Mouse (Mus musculus): ENCODE results near the gene Ssr3. TPM values are rescaled to one million over a fixed set of nuclear protein-coding genes. Genes with fewer than 3 reads are reported as not detected.

Gene Ssr3
- polyA plus RNA-seq, 1 experiment from 2014 or later = 307 TPM

GRCm38 (mm10) chr3:65358841-65359240 lies 33.6 kb downstream of the Ssr3 start:
- Histone ChIP-seq H3K36me3 (ENCODE audit: insufficient read depth, low read length) (peaks cover 3% of the 10 kb centered on the region; the same call in 1 of the 2 replicates), H3K9ac (replicated peaks; ENCODE audit: low read length) (no peak overlapping the region), H3K4me1 (ENCODE audit: insufficient read depth, low read length) (0 out of 2 replicates have a peak, but pooled peaks cover 2% of the 10 kb centered on the region), H3K4me3 (ENCODE audit: low read length) (no peak overlapping the region), H3K4me2 (replicated peaks; ENCODE audit: low read depth, low read length) (no peak overlapping the region), H3K27me3 (ENCODE audit: insufficient read depth, low read length) (no peaks in the 10 kb centered on the region), H3K9me3 (ENCODE audit: low read length) (no peaks in the 10 kb centered on the region), H3K27ac (ENCODE audit: low read length) (no peak overlapping the region)
- WGBS = 81% methylated on average over 2 of the region's 2 CpGs
- no peak for ATAC-seq (ENCODE audit: low FRiP score, low TSS enrichment)

GRCm38 (mm10) chr3:65358275-65358674 lies 34.1 kb downstream of the Ssr3 start:
- Histone ChIP-seq H3K9ac (replicated peaks; ENCODE audit: low read length) (no peak overlapping the region), H3K27ac (ENCODE audit: low read length) (no peak overlapping the region), H3K9me3 (ENCODE audit: low read length) (no peaks in the 10 kb centered on the region), H3K4me2 (replicated peaks; ENCODE audit: low read depth, low read length) (no peak overlapping the region), H3K4me3 (ENCODE audit: low read length) (no peak overlapping the region), H3K4me1 (ENCODE audit: insufficient read depth, low read length) (0 out of 2 replicates have a peak, but pooled peaks cover 2% of the 10 kb centered on the region), H3K27me3 (ENCODE audit: insufficient read depth, low read length) (no peaks in the 10 kb centered on the region), H3K36me3 (ENCODE audit: insufficient read depth, low read length) (no peaks in the 10 kb centered on the region)
- 83% methylated on average over 2 of the region's 2 CpGs for WGBS
- no peak for ATAC-seq (ENCODE audit: low FRiP score, low TSS enrichment)

- Histone ChIP-seq H3K4me2 (replicated peaks; ENCODE audit: low read depth, low read length) (no peak overlapping the region), H3K4me3 (ENCODE audit: low read length) (no peak overlapping the region), H3K9ac (replicated peaks; ENCODE audit: low read length) (no peak overlapping the region), H3K27ac (ENCODE audit: low read length) (no peak overlapping the region), H3K27me3 (ENCODE audit: insufficient read depth, low read length) (no peaks in the 10 kb centered on the region), H3K9me3 (ENCODE audit: low read length) (no peaks in the 10 kb centered on the region), H3K4me1 (ENCODE audit: insufficient read depth, low read length) (0 out of 2 replicates have a peak, but pooled peaks cover 2% of the 10 kb centered on the region), H3K36me3 (ENCODE audit: insufficient read depth, low read length) (no peaks in the 10 kb centered on the region)
- 62% methylated on average over 6 of the region's 6 CpGs for WGBS
- ATAC-seq (ENCODE audit: low FRiP score, low TSS enrichment) = no peak
Observed at GRCm38 (mm10) chr3:65355479-65355878, 36.9 kb downstream of the Ssr3 start.

GRCm38 (mm10) chr3:65353263-65354037 lies 39.0 kb downstream of the Ssr3 start:
- no peak overlapping the region for H3K4me2 ChIP-seq (replicated peaks; ENCODE audit: low read depth, low read length)
- no peaks in the 10 kb centered on the region for H3K36me3 ChIP-seq (ENCODE audit: insufficient read depth, low read length)
- H3K27ac ChIP-seq (ENCODE audit: low read length) = no peak overlapping the region
- H3K27me3 ChIP-seq (ENCODE audit: insufficient read depth, low read length) = no peaks in the 10 kb centered on the region
- no peak overlapping the region for H3K4me3 ChIP-seq (ENCODE audit: low read length)
- 59% methylated on average over 10 of the region's 10 CpGs for WGBS
- no peaks in the 10 kb centered on the region for H3K9me3 ChIP-seq (ENCODE audit: low read length)
- ATAC-seq (ENCODE audit: low FRiP score, low TSS enrichment) = peak; percentile 58
- no peak overlapping the region for H3K9ac ChIP-seq (replicated peaks; ENCODE audit: low read length)
- H3K4me1 ChIP-seq (ENCODE audit: insufficient read depth, low read length) = 0 out of 2 replicates have a peak, but pooled peaks cover 2% of the 10 kb centered on the region

- peak; percentile 42 for ATAC-seq (ENCODE audit: low FRiP score, low TSS enrichment)
- Histone ChIP-seq H3K27me3 (ENCODE audit: insufficient read depth, low read length) (no peaks in the 10 kb centered on the region), H3K36me3 (ENCODE audit: insufficient read depth, low read length) (no peaks in the 10 kb centered on the region), H3K9ac (replicated peaks; ENCODE audit: low read length) (no peak overlapping the region), H3K4me3 (ENCODE audit: low read length) (no peak overlapping the region), H3K4me2 (replicated peaks; ENCODE audit: low read depth, low read length) (no peak overlapping the region), H3K9me3 (ENCODE audit: low read length) (no peaks in the 10 kb centered on the region), H3K4me1 (ENCODE audit: insufficient read depth, low read length) (no peaks in the 10 kb centered on the region), H3K27ac (ENCODE audit: low read length) (no peak overlapping the region)
- WGBS = 54% methylated on average over 4 of the region's 4 CpGs
Observed at GRCm38 (mm10) chr3:65352278-65353127, 39.9 kb downstream of the Ssr3 start.

GRCm38 (mm10) chr3:65346176-65346575 lies 46.2 kb downstream of the Ssr3 start:
- no peak overlapping the region for H3K27ac ChIP-seq (ENCODE audit: low read length)
- no peaks in the 10 kb centered on the region for H3K4me1 ChIP-seq (ENCODE audit: insufficient read depth, low read length)
- no peaks in the 10 kb centered on the region for H3K9me3 ChIP-seq (ENCODE audit: low read length)
- 91% methylated on average over 1 of the region's 1 CpGs for WGBS
- no peak overlapping the region for H3K9ac ChIP-seq (replicated peaks; ENCODE audit: low read length)
- H3K36me3 ChIP-seq (ENCODE audit: insufficient read depth, low read length) = no peaks in the 10 kb centered on the region
- no peak overlapping the region for H3K4me3 ChIP-seq (ENCODE audit: low read length)
- no peak overlapping the region for H3K4me2 ChIP-seq (replicated peaks; ENCODE audit: low read depth, low read length)
- no peaks in the 10 kb centered on the region for H3K27me3 ChIP-seq (ENCODE audit: insufficient read depth, low read length)
- no peak for ATAC-seq (ENCODE audit: low FRiP score, low TSS enrichment)

- Histone ChIP-seq H3K36me3 (ENCODE audit: insufficient read depth, low read length) (no peaks in the 10 kb centered on the region), H3K27me3 (ENCODE audit: insufficient read depth, low read length) (no peaks in the 10 kb centered on the region), H3K27ac (ENCODE audit: low read length) (no peak overlapping the region), H3K9me3 (ENCODE audit: low read length) (no peaks in the 10 kb centered on the region), H3K4me2 (replicated peaks; ENCODE audit: low read depth, low read length) (no peak overlapping the region), H3K9ac (replicated peaks; ENCODE audit: low read length) (no peak overlapping the region), H3K4me3 (ENCODE audit: low read length) (no peak overlapping the region), H3K4me1 (ENCODE audit: insufficient read depth, low read length) (peaks cover 4% of the 10 kb centered on the region; the same call in 1 of the 2 replicates)
- 47% methylated on average over 5 of the region's 5 CpGs for WGBS
- ATAC-seq (ENCODE audit: low FRiP score, low TSS enrichment) = no peak
Observed at GRCm38 (mm10) chr3:65340173-65340951, 52.1 kb downstream of the Ssr3 start.

- Histone ChIP-seq H3K4me2 (replicated peaks; ENCODE audit: low read depth, low read length) (no peak overlapping the region), H3K4me3 (ENCODE audit: low read length) (no peak overlapping the region), H3K9ac (replicated peaks; ENCODE audit: low read length) (no peak overlapping the region), H3K27me3 (ENCODE audit: insufficient read depth, low read length) (no peaks in the 10 kb centered on the region), H3K27ac (ENCODE audit: low read length) (no peak overlapping the region), H3K9me3 (ENCODE audit: low read length) (no peaks in the 10 kb centered on the region), H3K36me3 (ENCODE audit: insufficient read depth, low read length) (no peaks in the 10 kb centered on the region), H3K4me1 (ENCODE audit: insufficient read depth, low read length) (peaks cover 4% of the 10 kb centered on the region; the same call in 1 of the 2 replicates)
- 43% methylated on average over 10 of the region's 10 CpGs for WGBS
- ATAC-seq (ENCODE audit: low FRiP score, low TSS enrichment) = 0 out of 2 replicates have a peak, but pooled peaks have one; percentile 27
Observed at GRCm38 (mm10) chr3:65337835-65338464, 54.5 kb downstream of the Ssr3 start.

All from kidney, embryonic 16.5 days (tissue).